Mouse (Mus musculus) small intestine, adult 2 months (tissue): Measurements from ENCODE around the gene Gipc2.

Experiments used
- CTCF ChIP-seq: fragments of 200-500 bp; IDR thresholded peaks from 2 replicates; pipeline ENCODE4 v1.5.1; 2012; ENCODE audit warnings: low read depth, mild to moderate bottlenecking, control low read depth, inconsistent platforms, low read length, moderate library complexity, mixed read lengths; ENCODE audit not compliant: insufficient replicate concordance, insufficient read length; ENCODE audit errors: extremely low read depth
- POLR2A ChIP-seq: fragments of 200-500 bp; IDR thresholded peaks from 2 replicates; pipeline ENCODE4 v1.6.1; 2012; ENCODE audit warnings: low read depth, mild to moderate bottlenecking, control low read depth, inconsistent platforms, low read length, moderate library complexity

DNA sequence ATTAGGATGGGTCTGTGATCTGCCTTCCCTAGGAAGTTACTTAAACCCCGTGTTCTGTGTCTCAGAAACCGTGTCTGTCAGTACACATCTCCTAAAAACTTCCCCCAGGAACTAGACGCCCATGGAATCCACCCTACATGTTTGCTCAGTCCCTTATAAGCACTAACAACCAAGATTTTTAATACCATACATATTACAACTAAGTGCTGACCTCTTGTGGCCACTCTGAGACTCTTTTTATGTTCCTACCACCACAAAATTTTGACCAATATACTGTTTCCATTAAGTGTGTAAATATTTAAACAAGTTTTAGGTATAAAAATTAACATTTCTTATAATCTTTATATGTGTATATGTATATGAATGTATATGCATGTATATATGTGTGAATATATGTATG lies 71.0 kb downstream of the Gipc2 start:
- TF ChIP-seq CTCF (no peak), POLR2A (no peak)
